Mouse (Mus musculus) small intestine, adult 2 months (tissue): ENCODE data around the gene Lcn2.

ENCODE experiments used
- CTCF ChIP-seq: fragments of 200-500 bp; IDR thresholded peaks from 2 replicates; pipeline ENCODE4 v1.5.1; 2012; ENCODE audit warnings: low read depth, mild to moderate bottlenecking, control low read depth, inconsistent platforms, low read length, moderate library complexity, mixed read lengths; ENCODE audit not compliant: insufficient replicate concordance, insufficient read length; ENCODE audit errors: extremely low read depth
- POLR2A ChIP-seq: fragments of 200-500 bp; IDR thresholded peaks from 2 replicates; pipeline ENCODE4 v1.6.1; 2012; ENCODE audit warnings: low read depth, mild to moderate bottlenecking, control low read depth, inconsistent platforms, low read length, moderate library complexity

- TF ChIP-seq CTCF (no peak), POLR2A (no peak)
These were observed 30.3 kb downstream of the Lcn2 start for GRCm38 (mm10) chr2:32357710-32358109.
